Mouse (Mus musculus) MEL (cell line): ENCODE data around the gene Gadd45gip1.

ENCODE experiments used
- GATA1 ChIP-seq: IDR thresholded peaks from 2 replicates; pipeline ENCODE4 v1.6.1; 2011; ENCODE audit warnings: low read depth, low read length, improper control_type of control experiment
- POLR2A ChIP-seq, 2 experiments: IDR thresholded peaks; 2 replicates each; pipeline ENCODE4 v1.6.1; 2011 to 2012; ENCODE audit warnings: low read length in 2 of 2, mild to moderate bottlenecking in 2 of 2, control low read depth in 1 of 2, improper control_type of control experiment in 1 of 2, low read depth in 1 of 2, moderate library complexity in 1 of 2; ENCODE audit not compliant: control insufficient read depth in 1 of 2, insufficient read depth in 1 of 2, poor library complexity in 1 of 2
- SIN3A ChIP-seq: IDR thresholded peaks from 2 replicates; pipeline ENCODE4 v1.6.1; 2012; ENCODE audit warnings: low read length, improper control_type of control experiment, inconsistent platforms
- USF1 ChIP-seq: IDR thresholded peaks from 2 replicates; pipeline ENCODE4 v1.6.1; 2014; ENCODE audit warnings: low read depth, mild to moderate bottlenecking, inconsistent platforms, low read length, improper control_type of control experiment, moderate library complexity

DNA sequence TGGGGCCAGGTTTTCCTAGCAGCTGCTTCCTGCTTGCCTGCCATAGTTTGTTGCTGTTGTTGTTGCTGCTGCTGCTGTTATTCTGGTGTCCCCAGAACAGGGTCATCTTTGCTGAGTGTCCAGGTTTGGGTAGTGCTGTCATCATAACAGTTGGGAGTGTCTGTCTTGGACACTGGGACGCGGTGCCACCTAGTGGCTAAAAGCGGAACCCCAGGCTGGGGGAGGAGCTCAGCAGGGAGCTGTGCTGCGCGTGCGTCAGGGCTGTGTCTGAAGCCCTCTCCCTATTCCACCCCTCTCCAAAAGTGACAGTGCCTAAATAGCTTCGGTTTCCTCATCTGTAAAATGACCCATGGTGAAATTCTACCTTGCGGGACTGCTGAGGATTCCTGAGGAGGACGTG, 15.8 kb upstream of the Gadd45gip1 start:
- peak; percentile 69; the same call in 1 of the 2 replicates for TF ChIP-seq SIN3A
- no peak for TF ChIP-seq GATA1
- TF ChIP-seq USF1 = no peak
- no peak for TF ChIP-seq POLR2A (IDR thresholded peaks at IDR 0.05; ENCODE audit: control insufficient read depth in 1 of 2, insufficient read depth in 1 of 2, low read depth in 1 of 2, low read length in 2 of 2, poor library complexity in 1 of 2)
